Mouse (Mus musculus) limb, embryonic 10.5 days (tissue): ENCODE measurements around the gene Gm19965. TPM values are rescaled to one million over a fixed set of nuclear protein-coding genes. Genes with fewer than 3 reads are reported as not detected.

Experiments used
- DNase-seq: peaks from one replicate; pipeline ENCODE4 v3.0.0-alpha.2; 2017; ENCODE audit warnings: low spot score
- H3K27ac ChIP-seq: fragments of 300-500 bp; sonication (generic); 2 replicates; pipeline ENCODE4 v1.5.1; 2016; ENCODE audit warnings: mild to moderate bottlenecking
- H3K27me3 ChIP-seq: fragments of 300-500 bp; sonication (generic); 2 replicates; pipeline ENCODE4 v1.6.1; 2016; ENCODE audit warnings: low read depth, mild to moderate bottlenecking; ENCODE audit not compliant: poor library complexity, severe bottlenecking
- H3K36me3 ChIP-seq: fragments of 300-500 bp; sonication (generic); 2 replicates; pipeline ENCODE4 v1.6.1; 2016; ENCODE audit warnings: mild to moderate bottlenecking, moderate library complexity
- H3K4me1 ChIP-seq: fragments of 300-500 bp; sonication (generic); 2 replicates; pipeline ENCODE4 v1.6.1; 2016
- H3K4me3 ChIP-seq: fragments of 300-500 bp; sonication (generic); 2 replicates; pipeline ENCODE4 v1.5.1; 2016; ENCODE audit warnings: mild to moderate bottlenecking, moderate library complexity
- H3K9me3 ChIP-seq: fragments of 300-500 bp; sonication (generic); replicated peaks from 2 replicates; pipeline ENCODE4 v1.6.1; 2016; ENCODE audit warnings: mild to moderate bottlenecking
- WGBS: fragments of 180-500 bp; shearing (Covaris S2); methylation state at CpG from one replicate; pipeline ENCODE4 v1.1.7; 2016; 5-methylcytosine and 5-hydroxymethylcytosine counted together
- polyA plus RNA-seq: library from polyadenylated mRNA; unstranded; fragments of >200 nt; fragmentation: Nextera tagmentation; extraction: Ambion mirVana; gene quantifications from 2 replicates; pipeline ENCODE4 v1.2.1, GENCODE M21; 2016

Gene Gm19965
- not detected in 2 replicates for polyA plus RNA-seq

- H3K27me3 ChIP-seq: no peaks in the 10 kb centered on the region
- no peak within 1 kb of the TSS for H3K4me3 ChIP-seq
- H3K4me1 ChIP-seq: no peaks in the 10 kb centered on the region
- no peaks in the 10 kb centered on the region for H3K9me3 ChIP-seq
- 89% methylated on average over 3 of the region's 3 CpGs for WGBS
- no peak within 1 kb of the TSS for H3K27ac ChIP-seq
- DNase-seq: no peak
- H3K36me3 ChIP-seq: no peaks in the 10 kb centered on the region
Measured at GRCm38 (mm10) chr1:116802683-116803082, at the start of gene Gm19965. Gene Gm19965, plus strand, starts transcription at chr1:116802983.

GRCm38 (mm10) chr1:116782471-116782989, 20.3 kb upstream of the Gm19965 start:
- no peaks in the 10 kb centered on the region for H3K27me3 ChIP-seq
- no peak overlapping the region for H3K27ac ChIP-seq
- H3K4me3 ChIP-seq: no peak overlapping the region
- H3K36me3 ChIP-seq: no peaks in the 10 kb centered on the region
- no peak for DNase-seq
- no peaks in the 10 kb centered on the region for H3K9me3 ChIP-seq
- 95% methylated on average over 8 of the region's 8 CpGs for WGBS
- H3K4me1 ChIP-seq: no peaks in the 10 kb centered on the region
